Mouse (Mus musculus) hindbrain, embryonic 14.5 days (tissue): ENCODE measurements at regions not wholly inside any gene's neighbourhood (a gene's known extent, or its start where the extent isn't known, plus 50 kb on each side); places are given as distances from the start of the nearest gene placed in this dataset.

Experiments used
- ATAC-seq: fragments of 200-750 bp; cut with Nextera tagmentation; 2 replicates; pipeline ENCODE4 v1.8.0; 2017; ENCODE audit warnings: moderate number of reproducible peaks, mild to moderate bottlenecking, moderate TSS enrichment, moderate library complexity; ENCODE audit not compliant: low FRiP score
- DNase-seq: peaks from one replicate; pipeline ENCODE4 v3.0.0-alpha.2; 2015; ENCODE audit warnings: low spot score
- H3K27ac ChIP-seq: fragments of 300-500 bp; sonication (generic); 2 replicates; pipeline ENCODE4 v1.5.1; 2014; ENCODE audit warnings: mild to moderate bottlenecking, moderate library complexity
- H3K27me3 ChIP-seq: fragments of 300-500 bp; sonication (generic); 2 replicates; pipeline ENCODE4 v1.6.1; 2014; ENCODE audit warnings: mild to moderate bottlenecking, low read length, mixed read lengths; ENCODE audit not compliant: control insufficient read depth, insufficient read depth
- H3K36me3 ChIP-seq: fragments of 300-500 bp; sonication (generic); replicated peaks from 2 replicates; pipeline ENCODE4 v1.6.1; 2014; ENCODE audit not compliant: control insufficient read depth, insufficient read depth
- H3K4me1 ChIP-seq: fragments of 300-500 bp; sonication (generic); replicated peaks from 2 replicates; pipeline ENCODE4 v1.6.1; 2014; ENCODE audit warnings: antibody characterized with exemption, low read length, mixed read lengths; ENCODE audit not compliant: control insufficient read depth, insufficient read depth
- H3K4me2 ChIP-seq: fragments of 300-500 bp; sonication (generic); replicated peaks from 2 replicates; pipeline ENCODE4 v1.6.1; 2014; ENCODE audit warnings: mild to moderate bottlenecking, moderate library complexity
- H3K4me3 ChIP-seq: fragments of 300-500 bp; sonication (generic); replicated peaks from 2 replicates; pipeline ENCODE4 v1.5.1; 2014; ENCODE audit warnings: mild to moderate bottlenecking, low read length
- H3K9ac ChIP-seq: fragments of 300-500 bp; sonication (generic); 2 replicates; pipeline ENCODE4 v1.6.1; 2014
- H3K9me3 ChIP-seq: fragments of 300-500 bp; sonication (generic); 2 replicates; pipeline ENCODE4 v1.6.1; 2016; ENCODE audit warnings: low read length; ENCODE audit not compliant: control insufficient read depth
- WGBS: fragments of 180-500 bp; shearing (Covaris S2); extraction: QIAGEN DNeasy Blood & Tissue Kit; methylation state at CpG from one replicate; pipeline ENCODE4 v1.1.7; 2014; 5-methylcytosine and 5-hydroxymethylcytosine counted together

DNA sequence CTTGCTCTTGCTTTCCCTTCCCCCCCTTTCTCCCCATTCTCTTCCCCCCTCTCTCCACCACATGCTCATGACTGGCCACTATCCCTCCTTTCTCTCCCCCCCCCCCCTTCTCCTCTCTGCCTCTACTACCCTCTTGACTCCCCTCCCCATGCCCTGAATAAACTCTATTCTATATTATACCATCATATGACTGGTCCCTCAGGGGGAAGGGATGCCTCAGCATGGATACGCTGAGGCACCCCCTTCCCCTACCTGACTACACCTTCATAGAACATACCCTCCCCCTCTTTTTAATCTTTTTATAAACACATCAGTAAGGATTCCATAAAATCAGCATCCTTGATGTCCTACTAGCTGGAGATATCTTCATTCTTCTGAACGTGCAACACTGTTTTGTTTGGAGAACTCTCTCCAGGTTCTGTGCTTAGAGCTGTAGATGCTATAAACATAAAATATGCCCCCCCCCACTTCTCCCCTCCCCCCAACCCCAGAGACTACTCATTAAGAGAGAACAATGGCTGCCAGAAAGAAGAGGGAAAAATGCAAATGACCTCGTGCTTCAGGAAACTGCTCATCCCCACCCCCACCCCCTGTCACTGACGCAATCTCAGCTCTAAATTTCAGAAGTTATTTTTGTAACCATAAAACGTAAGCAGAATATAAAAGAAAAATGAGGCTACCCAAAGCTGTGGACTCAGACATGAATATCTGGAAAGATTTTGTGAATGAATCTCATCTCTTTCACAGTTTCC lies 102.3 kb downstream of the Pja2 start:
- peaks cover 3% of the 10 kb centered on the region; the same call in 1 of the 2 replicates for H3K4me1 ChIP-seq
- no peaks in the 10 kb centered on the region for H3K36me3 ChIP-seq
- H3K4me2 ChIP-seq, result no peak overlapping the region
- H3K4me3 ChIP-seq, result no peak overlapping the region
- WGBS, result 49% methylated on average over 5 of the region's 5 CpGs
- H3K27me3 ChIP-seq, result no peaks in the 10 kb centered on the region
- H3K27ac ChIP-seq, result no peak overlapping the region
- DNase-seq (no peak), ATAC-seq (no peak)
- no peak overlapping the region for H3K9ac ChIP-seq
- H3K9me3 ChIP-seq, result no peaks in the 10 kb centered on the region

GRCm38 (mm10) chr17:64214599-64214998 lies 117.1 kb downstream of the Pja2 start:
- Histone ChIP-seq H3K4me1 (no peaks in the 10 kb centered on the region), H3K36me3 (no peaks in the 10 kb centered on the region), H3K4me2 (no peak overlapping the region), H3K9ac (no peak overlapping the region), H3K27ac (no peak overlapping the region), H3K4me3 (no peak overlapping the region), H3K9me3 (no peaks in the 10 kb centered on the region), H3K27me3 (no peaks in the 10 kb centered on the region)
- DNase-seq (no peak), ATAC-seq (peak; percentile 51; the same call in 1 of the 2 replicates)
- 22% methylated on average over 7 of the region's 7 CpGs for WGBS

GRCm38 (mm10) chr17:64213251-64213650 lies 118.5 kb downstream of the Pja2 start:
- WGBS, result 87% methylated on average over 4 of the region's 4 CpGs
- DNase-seq, result no peak
- Histone ChIP-seq H3K9me3 (no peaks in the 10 kb centered on the region), H3K36me3 (no peaks in the 10 kb centered on the region), H3K4me2 (no peak overlapping the region), H3K4me1 (no peaks in the 10 kb centered on the region), H3K27ac (no peak overlapping the region), H3K4me3 (no peak overlapping the region), H3K27me3 (no peaks in the 10 kb centered on the region), H3K9ac (no peak overlapping the region)
- ATAC-seq, result no peak

GRCm38 (mm10) chr17:64211281-64211680 lies 120.4 kb downstream of the Pja2 start:
- no peaks in the 10 kb centered on the region for H3K9me3 ChIP-seq
- H3K4me3 ChIP-seq, result no peak overlapping the region
- H3K36me3 ChIP-seq, result no peaks in the 10 kb centered on the region
- DNase-seq, result no peak
- no peak overlapping the region for H3K27ac ChIP-seq
- no peak overlapping the region for H3K9ac ChIP-seq
- ATAC-seq, result no peak
- no peaks in the 10 kb centered on the region for H3K27me3 ChIP-seq
- H3K4me2 ChIP-seq, result no peak overlapping the region
- H3K4me1 ChIP-seq, result no peaks in the 10 kb centered on the region
- WGBS, result 93% methylated on average over 8 of the region's 8 CpGs

GRCm38 (mm10) chr17:64210366-64210765 lies 121.3 kb downstream of the Pja2 start:
- Histone ChIP-seq H3K36me3 (no peaks in the 10 kb centered on the region), H3K4me2 (no peak overlapping the region), H3K27me3 (no peaks in the 10 kb centered on the region), H3K9ac (no peak overlapping the region), H3K27ac (no peak overlapping the region), H3K9me3 (no peaks in the 10 kb centered on the region), H3K4me3 (no peak overlapping the region), H3K4me1 (no peaks in the 10 kb centered on the region)
- 76% methylated on average over 5 of the region's 5 CpGs for WGBS
- ATAC-seq (no peak), DNase-seq (no peak)

DNA sequence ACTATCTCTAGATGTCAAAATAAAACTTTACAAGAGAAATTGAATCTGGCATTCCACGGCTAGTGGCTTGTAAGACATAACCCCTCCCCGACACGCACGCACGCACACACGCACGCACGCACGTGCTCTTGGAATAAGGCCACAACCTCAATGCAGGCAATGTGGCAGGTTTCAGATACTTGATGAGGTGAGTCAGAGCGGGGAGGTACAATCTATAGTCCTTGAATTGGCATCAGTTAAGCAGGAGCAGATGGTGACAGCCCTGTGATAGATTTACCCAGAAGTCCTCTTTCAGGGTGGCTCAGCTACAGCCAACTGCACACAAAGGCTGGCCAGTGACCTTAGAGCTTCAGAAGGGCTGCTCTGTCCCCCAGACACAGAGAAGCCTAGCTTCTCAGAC lies 122.1 kb downstream of the Pja2 start:
- Histone ChIP-seq H3K4me2 (no peak overlapping the region), H3K27me3 (no peaks in the 10 kb centered on the region), H3K36me3 (no peaks in the 10 kb centered on the region), H3K4me3 (no peak overlapping the region), H3K4me1 (peaks cover 4% of the 10 kb centered on the region; the same call in 1 of the 2 replicates), H3K9ac (no peak overlapping the region), H3K9me3 (no peaks in the 10 kb centered on the region), H3K27ac (no peak overlapping the region)
- 87% methylated on average over 10 of the region's 10 CpGs for WGBS
- no peak for DNase-seq
- no peak for ATAC-seq

GRCm38 (mm10) chr17:64208152-64208855 lies 123.4 kb downstream of the Pja2 start:
- DNase-seq, result no peak
- no peak for ATAC-seq

GRCm38 (mm10) chr17:64206196-64206718 lies 125.5 kb downstream of the Pja2 start:
- Histone ChIP-seq H3K4me3 (no peak overlapping the region), H3K27me3 (no peaks in the 10 kb centered on the region), H3K4me2 (no peak overlapping the region), H3K36me3 (no peaks in the 10 kb centered on the region), H3K27ac (no peak overlapping the region), H3K9me3 (no peaks in the 10 kb centered on the region), H3K4me1 (peaks cover 4% of the 10 kb centered on the region; the same call in 1 of the 2 replicates), H3K9ac (no peak overlapping the region)
- WGBS, result 78% methylated on average over 14 of the region's 14 CpGs
- ATAC-seq (no peak), DNase-seq (no peak)

More at GRCm38 (mm10) chr17:64208152-64208855, 123.4 kb downstream of the Pja2 start:
- H3K27ac ChIP-seq, result no peak overlapping the region
- no peak overlapping the region for H3K4me3 ChIP-seq
- no peaks in the 10 kb centered on the region for H3K36me3 ChIP-seq
- H3K4me2 ChIP-seq, result no peak overlapping the region
- 87% methylated on average over 13 of the region's 13 CpGs for WGBS
- H3K9ac ChIP-seq, result no peak overlapping the region
- H3K9me3 ChIP-seq, result no peaks in the 10 kb centered on the region
- peaks cover 4% of the 10 kb centered on the region; the same call in 1 of the 2 replicates for H3K4me1 ChIP-seq
- H3K27me3 ChIP-seq, result no peaks in the 10 kb centered on the region

DNA sequence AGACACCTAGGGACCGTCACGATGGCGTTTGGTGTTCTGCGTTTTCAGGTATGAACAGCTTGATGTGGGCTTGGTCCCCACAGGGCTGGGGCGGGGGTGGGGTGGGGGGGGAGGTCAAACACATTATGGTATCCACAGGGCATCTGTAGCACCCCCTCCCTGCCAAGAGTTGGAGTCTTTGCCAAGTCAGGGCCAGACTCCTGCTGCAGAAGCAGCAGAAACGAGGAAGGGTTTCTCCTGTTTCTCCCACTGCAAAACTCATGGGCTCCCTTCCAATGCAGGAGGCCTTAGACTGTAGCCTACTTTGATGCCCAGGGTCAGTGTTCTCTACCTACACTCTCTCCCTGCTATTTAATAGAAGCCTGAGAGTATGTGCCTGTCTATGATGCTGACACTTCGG lies 128.1 kb downstream of the Pja2 start:
- Histone ChIP-seq H3K27ac (no peak overlapping the region), H3K4me1 (peaks cover 9% of the 10 kb centered on the region), H3K4me2 (no peak overlapping the region), H3K9me3 (no peaks in the 10 kb centered on the region), H3K36me3 (no peaks in the 10 kb centered on the region), H3K27me3 (no peaks in the 10 kb centered on the region), H3K4me3 (no peak overlapping the region), H3K9ac (no peak overlapping the region)
- ATAC-seq (no peak), DNase-seq (no peak)
- 78% methylated on average over 7 of the region's 7 CpGs for WGBS
